Mouse (Mus musculus) c-Kit-positive CD71-positive TER-119-positive erythroid progenitor cells, embryonic 14.5 days (primary cell): ENCODE measurements around the gene Ttpal.
"Not testable (repeated sequence)": the region's sequence is repeated elsewhere in the genome, so short reads cannot be mapped to it uniquely, and the experiment has no call there.

ENCODE experiments used
- DNase-seq: peaks from one replicate; pipeline ENCODE4 v3.0.0-alpha.2; 2013; ENCODE audit warnings: low spot score

Ttpal gene

DNA sequence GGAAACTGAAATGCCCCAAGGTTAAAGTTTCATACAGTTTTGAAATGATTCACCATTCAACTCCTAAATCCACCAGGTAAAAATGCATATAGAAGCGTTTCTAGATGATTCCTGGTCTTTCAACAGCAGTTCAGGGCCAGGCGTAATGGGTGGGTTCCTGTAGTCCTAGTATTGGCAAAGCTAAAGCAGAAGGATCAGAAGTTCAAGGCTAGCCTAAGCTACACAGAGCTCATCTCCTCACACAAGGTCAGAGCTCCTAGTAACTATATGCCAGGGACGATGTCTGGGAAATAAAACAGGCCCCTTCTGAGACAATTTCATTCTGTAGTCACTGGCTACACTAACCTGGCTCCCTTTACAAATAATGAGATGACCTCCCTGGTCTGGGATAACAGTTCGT, 29.1 kb downstream of the Ttpal start:
- no peak for DNase-seq

DNA sequence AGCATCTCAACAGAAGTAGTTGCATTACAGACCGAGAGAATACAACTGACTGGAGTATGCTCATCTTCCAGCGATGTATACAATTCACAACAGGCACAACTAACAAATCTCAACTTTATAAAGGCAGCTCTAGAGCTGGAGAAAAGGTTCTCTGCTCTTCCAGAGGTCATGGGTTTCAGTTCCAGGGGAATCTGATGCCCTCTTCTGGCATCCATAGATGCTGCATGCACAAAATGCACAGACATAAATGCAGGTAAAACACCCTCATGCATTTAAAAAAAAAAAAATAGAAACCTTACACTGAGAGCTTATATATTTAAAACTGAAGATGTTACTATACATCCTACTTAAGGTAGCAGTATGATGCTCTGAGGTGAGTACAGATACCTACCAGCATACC, 29.6 kb downstream of the Ttpal start:
- DNase-seq, result no peak

DNA sequence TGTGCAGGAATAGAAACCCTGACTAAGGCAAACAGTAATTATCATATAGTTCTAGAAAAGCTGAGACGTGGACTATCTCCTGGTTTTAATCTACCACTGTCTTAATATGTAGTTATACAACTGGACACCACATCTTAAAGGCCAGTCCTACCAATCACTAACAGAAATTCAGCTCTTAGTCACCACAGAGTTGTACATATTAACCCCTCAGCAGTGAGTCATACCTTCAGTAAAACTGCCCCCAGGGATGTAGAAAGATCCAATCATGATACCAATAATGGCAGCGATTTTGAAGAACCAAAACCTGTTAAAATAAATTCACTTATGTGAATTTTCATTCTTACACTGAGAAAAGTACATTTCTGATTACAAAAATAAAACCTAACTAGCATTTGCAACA, 32.1 kb downstream of the Ttpal start:
- DNase-seq, result no peak

DNA sequence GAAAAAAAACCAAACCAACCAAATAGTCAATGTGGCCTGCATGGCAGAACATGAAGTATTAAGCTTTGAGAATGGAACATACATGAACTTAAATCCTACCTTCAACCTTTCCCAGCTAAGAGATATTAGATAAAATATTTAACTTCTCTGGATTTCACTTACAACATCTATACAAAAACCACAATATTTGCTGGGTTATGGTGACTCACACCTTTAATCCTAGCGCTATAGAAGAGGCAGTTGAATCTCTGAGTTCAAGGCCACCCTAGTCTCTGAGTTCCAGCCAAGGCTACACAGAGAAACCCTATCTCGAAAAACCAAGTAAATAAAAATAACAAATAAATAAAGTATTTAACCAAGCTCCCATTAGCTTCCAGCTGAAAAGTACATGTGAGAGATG, 33.9 kb downstream of the Ttpal start:
- no peak for DNase-seq

DNA sequence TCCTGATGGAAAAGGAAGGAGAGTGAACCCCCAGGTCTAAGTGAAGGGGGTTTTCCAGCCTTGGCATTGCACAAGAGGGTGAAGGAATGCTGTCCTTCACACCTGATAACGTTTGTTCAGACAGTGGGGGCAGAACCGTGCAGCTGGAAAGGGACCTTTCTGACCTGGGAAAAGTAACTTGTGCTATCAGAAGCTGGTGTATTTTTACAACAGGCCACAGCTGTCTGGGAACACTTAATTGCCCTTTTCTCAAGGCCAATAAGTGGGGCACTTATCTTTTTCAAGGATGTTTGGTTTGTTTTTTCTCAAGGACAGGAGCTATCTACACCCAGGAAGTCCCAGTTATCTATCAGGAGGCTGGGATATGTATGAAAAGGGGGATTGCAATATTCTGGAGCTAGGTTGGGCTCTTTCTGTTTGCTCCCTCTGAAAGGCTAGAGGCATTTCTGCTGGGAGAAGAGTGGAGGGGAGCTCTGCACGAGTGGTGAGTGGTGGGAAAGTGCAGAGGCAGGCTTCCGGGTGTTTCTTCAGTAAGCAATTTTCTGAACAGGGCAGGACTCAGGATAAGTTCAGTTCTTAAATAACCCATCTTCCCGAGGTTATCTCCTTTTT, 35.6 kb downstream of the Ttpal start:
- DNase-seq, result no peak

DNA sequence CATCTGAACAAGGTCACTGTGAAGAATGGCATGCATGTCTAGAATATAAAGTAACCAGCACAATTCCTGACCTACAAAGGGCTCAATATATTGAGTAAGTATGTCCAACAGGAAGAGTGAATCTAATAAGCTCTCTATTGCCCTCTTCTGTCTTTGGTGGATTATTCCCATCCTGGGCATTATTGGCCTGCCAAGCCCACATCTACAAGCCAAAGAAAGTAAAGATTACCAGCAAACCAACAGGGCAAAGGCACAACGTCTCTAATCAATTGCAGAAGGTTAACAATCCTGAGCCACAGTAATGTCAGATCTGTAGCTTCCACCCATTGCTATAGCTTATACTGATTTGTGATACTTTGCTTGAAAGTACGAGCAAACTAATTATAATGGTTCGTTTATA, 38.4 kb downstream of the Ttpal start:
- DNase-seq, result no peak

DNA sequence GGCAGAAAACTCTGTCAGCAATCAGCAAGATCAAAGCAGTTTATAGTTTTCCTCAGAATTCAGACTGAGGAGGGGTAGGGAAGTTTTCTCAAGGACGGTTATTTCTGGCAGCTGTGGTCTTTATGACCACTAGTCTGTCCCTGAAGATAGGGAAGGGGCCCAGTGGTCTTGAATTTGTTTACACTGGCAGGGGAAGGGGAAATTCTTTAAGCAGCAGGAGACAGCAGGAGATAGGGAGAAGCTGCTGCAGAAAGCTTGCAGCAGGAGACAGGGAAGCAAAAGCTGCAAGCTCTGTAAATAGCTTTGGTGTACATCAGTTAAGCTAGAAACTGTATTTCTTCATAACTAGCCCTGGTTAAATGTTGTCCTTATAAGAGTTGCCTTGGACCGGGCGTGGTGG, 39.6 kb downstream of the Ttpal start:
- no peak for DNase-seq

DNA sequence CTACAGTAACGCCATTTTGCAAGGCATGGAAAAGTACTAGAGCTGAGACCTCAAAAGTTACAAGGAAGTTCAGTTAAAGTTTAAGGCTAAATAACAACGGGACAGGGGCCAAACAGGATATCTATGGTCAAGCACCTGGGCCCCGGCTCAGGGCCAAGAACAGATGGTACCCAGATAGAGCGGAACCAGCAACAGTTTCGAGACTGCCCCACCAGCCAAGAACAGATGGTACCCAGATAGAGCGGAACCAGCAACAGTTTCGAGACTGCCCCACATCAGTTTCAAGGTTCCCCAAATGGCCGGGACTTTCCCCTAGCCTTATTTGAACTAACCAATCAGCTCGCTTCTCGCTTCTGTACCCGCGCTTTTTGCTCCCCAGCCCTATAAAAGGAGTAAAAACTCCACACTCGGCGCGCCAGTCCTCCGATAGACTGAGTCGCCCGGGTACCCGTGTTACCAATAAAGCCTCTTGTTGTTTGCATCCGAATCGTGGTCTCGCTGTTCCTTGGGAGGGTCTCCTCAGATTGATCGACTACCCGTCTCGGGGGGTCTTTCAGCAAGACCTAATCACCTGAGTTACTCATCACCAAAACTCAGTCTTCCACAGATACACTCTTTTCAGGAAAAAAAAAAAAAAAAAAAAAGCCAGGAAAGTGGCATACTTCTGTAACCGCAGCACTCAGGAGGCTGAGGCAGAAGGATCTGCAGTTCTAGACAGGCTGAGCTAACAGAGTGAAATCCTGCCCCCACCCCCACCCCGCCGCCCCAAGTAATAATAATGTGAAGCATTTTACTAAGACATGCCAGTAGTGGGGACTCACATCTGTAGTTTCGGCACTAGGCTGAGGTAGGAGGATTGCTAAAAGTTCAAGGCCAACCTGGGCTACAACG, 40.8 kb downstream of the Ttpal start:
- peak; percentile 95 for DNase-seq

DNA sequence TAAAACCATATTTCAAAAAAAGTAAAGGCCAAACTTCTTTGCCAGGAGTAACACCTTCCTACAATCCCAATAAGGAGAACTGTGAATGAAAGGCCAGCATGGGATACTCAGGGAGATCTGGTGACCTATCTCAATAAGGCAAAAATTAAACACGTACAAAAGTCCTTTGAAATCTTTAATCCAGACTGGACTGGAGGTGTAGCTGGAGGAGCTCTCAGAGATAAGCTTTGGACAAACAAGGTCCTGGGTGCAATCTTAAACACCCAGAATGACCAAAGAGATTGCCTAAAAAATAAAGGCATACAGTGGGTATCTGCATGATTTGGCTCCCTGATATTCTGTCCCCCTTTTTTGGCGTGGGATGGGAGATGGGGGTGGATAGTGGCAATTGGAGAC, 41.5 kb downstream of the Ttpal start:
- DNase-seq, result peak; percentile 58

DNA sequence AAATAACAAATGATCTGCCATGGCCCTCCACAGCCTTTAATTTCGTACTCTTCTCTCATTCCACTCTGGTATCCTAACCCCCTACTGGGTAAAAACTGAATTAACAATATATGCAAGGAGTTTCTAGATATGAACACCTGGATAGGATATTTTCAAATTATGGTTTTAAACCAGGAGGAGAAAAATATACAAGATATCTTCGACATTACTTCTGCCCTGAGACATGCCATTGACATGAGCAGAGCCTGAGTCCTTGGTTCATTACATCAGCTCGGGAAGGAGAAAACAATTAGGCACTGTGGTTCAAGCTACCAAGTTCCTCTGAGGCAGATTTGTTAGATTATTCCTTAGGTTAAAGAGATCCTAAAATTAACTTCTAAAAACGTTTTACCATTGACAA, 41.9 kb downstream of the Ttpal start:
- DNase-seq, result peak; percentile 54

GRCm38 (mm10) chr2:163644575-163645385, 42.7 kb downstream of the Ttpal start, which contains the start of gene Serinc3:
TSS of gene Serinc3 (minus strand) at chr2:163645131.
- peak; percentile 98 for DNase-seq

GRCm38 (mm10) chr2:163645700-163646460, 43.8 kb downstream of the Ttpal start:
- no peak for DNase-seq

DNA sequence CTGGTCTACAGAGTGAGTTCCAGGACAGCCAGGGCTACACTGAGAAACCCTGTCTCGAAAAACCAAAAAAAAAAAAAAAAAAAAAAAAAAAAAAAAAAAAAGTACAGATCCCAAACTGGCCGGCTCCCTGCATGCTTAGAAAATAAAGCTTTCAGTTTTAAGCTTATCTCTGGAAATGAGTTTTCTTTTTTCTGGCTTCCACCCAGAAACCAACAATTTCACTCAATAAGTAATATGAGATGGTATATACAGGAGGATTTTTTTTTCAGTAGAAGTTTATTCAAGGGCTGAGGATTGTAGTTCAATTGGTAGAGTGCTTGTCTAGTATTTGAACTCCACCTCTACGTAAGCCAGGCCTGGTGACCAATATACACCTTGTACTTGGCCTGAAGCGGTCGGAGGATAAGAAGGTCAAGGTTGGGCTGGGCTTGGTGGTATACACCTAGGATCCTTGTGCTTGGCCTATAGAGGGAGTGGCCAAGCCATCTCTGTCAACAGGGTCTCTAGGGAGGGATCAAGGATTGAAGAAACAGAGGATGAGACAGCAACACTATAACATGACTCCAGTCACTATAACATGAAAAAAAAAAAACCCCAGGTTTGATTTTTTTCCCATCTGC, 44.5 kb downstream of the Ttpal start:
- DNase-seq, result no peak

DNA sequence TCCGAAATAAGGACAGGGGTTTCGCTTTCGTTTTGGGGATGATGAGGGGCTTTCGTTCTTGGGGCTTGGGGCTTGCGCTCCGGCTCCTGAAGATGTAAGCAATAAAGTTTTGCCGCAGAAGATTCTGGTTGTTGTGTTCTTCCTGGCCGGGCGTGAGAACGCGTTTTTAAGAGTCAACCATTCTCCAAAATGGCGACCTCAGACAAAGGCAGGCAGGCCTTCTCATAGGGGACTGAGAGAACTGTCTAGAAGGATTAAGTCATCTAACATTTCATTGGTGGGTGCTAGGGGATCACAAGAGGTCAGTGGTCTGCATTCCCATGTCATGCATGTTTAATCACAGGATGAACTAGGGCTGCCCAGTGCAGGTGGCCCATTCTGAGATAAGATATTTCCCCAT, 53.6 kb downstream of the Ttpal start:
- DNase-seq, result not testable (repeated sequence)

GRCm38 (mm10) chr2:163657486-163657885, 55.4 kb downstream of the Ttpal start:
- no peak for DNase-seq

GRCm38 (mm10) chr2:163657975-163658886, 56.1 kb downstream of the Ttpal start, which contains the start of gene Pkig:
TSS of gene Pkig (plus strand) at chr2:163658386.
- DNase-seq, result peak; percentile 80

DNA sequence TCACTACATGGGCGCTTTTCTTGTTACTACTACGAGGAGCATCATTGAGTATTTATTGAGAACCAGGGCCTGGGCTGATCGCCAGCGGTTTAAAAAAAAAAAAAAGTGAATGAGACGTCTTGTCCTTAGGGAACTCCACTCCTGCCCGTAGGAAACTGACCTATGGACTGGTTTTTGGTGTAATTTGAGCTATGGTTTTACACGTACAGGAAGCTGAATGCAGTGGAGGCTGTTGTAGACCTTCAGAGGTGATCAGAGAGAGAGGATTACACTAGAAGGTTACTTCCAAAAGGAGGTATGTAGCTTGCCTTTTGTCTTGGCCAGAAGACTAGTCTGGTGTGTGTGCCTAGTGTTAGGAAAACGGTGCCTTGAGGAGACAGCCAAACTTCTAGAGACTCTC, 56.8 kb downstream of the Ttpal start:
- DNase-seq, result peak; percentile 41

GRCm38 (mm10) chr2:163659431-163659830, 57.3 kb downstream of the Ttpal start:
- DNase-seq, result no peak

GRCm38 (mm10) chr2:163660103-163660701, 58.1 kb downstream of the Ttpal start:
- DNase-seq, result no peak

GRCm38 (mm10) chr2:163661371-163661850, 59.3 kb downstream of the Ttpal start:
- no peak for DNase-seq
